Mouse (Mus musculus): ENCODE measurements around the gene Ddx6. TPM values are rescaled to one million over a fixed set of nuclear protein-coding genes. Genes with fewer than 3 reads are reported as not detected.

Ddx6 gene
- polyA plus RNA-seq, 1 experiment from 2014 or later, result 11.9 TPM

- Histone ChIP-seq H3K9me3 (ENCODE audit: control insufficient read depth, low read length) (no peaks in the 10 kb centered on the region), H3K4me1 (ENCODE audit: control insufficient read depth, insufficient read depth, low read length) (no peaks in the 10 kb centered on the region), H3K36me3 (ENCODE audit: control insufficient read depth, insufficient read depth, low read length) (no peaks in the 10 kb centered on the region), H3K27me3 (ENCODE audit: control insufficient read depth, insufficient read depth, low read length) (no peaks in the 10 kb centered on the region), H3K4me3 (ENCODE audit: low read depth, low read length) (no peak overlapping the region), H3K27ac (ENCODE audit: low read depth, low read length) (no peak overlapping the region), H3K4me2 (no peak overlapping the region), H3K9ac (ENCODE audit: low read length) (no peak overlapping the region)
- peak; percentile 65 for DNase-seq (ENCODE audit: low spot score, missing footprints)
- 14% methylated on average over 2 of the region's 2 CpGs for WGBS
- no peak for ATAC-seq (ENCODE audit: low FRiP score)
Measured at GRCm38 (mm10) chr9:44590969-44591368, 13.7 kb upstream of the Ddx6 start.

DNA sequence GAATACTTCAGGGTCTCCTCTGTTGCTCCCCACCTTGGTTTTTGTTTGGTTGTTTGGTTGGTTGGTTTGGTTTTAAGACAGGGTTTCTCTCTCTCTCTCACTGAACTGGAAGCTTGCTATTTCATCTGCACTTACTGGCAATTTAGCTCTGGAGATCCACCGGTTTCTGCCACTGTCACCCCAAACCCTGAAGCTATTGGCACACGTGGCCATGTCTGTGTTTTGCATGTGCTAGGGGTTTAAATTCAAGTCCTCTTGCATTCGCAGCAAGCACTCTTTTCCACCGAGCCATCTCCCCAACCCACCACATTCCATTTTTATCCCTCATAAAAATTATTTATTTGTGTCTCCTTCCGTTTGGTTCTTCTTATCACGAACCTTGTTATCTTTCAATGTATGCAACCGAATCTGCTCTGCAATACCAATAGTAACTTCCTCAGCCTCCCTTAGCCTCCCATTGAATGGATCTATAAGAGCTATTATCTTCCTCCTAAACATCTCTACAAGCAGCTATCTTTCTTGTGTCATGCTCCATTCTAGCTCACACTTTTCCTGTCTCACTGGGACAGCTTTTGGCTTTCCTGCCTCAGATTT is 13.0 kb upstream of the Ddx6 start:
- H3K27ac ChIP-seq (ENCODE audit: low read depth, low read length), result no peak overlapping the region
- no peaks in the 10 kb centered on the region for H3K36me3 ChIP-seq (ENCODE audit: control insufficient read depth, insufficient read depth, low read length)
- ATAC-seq (ENCODE audit: low FRiP score), result no peak
- no peak overlapping the region for H3K4me3 ChIP-seq (ENCODE audit: low read depth, low read length)
- no peak overlapping the region for H3K9ac ChIP-seq (ENCODE audit: low read length)
- H3K27me3 ChIP-seq (ENCODE audit: control insufficient read depth, insufficient read depth, low read length), result no peaks in the 10 kb centered on the region
- no peaks in the 10 kb centered on the region for H3K9me3 ChIP-seq (ENCODE audit: control insufficient read depth, low read length)
- DNase-seq (ENCODE audit: low spot score, missing footprints), result peak; percentile 41
- no peaks in the 10 kb centered on the region for H3K4me1 ChIP-seq (ENCODE audit: control insufficient read depth, insufficient read depth, low read length)
- H3K4me2 ChIP-seq, result no peak overlapping the region
- 80% methylated on average over 7 of the region's 7 CpGs for WGBS

DNA sequence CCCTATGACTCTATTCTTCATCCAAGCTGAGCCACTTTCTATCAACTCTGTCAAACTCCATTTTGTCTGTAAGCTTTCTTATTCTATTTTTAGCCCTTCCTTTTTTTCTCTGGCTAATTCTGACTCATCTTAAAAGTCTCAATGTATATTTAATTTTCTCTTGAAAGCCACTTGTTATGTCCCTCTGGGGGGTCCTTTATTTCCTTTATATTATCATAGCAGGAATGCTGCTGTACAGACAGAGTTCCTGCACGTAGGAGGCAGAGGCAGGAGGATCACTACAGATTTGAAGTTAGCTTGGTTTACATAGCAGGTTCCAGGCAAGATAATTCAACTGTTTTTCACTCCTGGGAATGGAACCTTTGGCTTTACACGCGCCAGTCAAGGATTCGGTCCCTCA is 11.5 kb upstream of the Ddx6 start:
- peaks cover 4% of the 10 kb centered on the region for H3K27me3 ChIP-seq (ENCODE audit: control insufficient read depth, insufficient read depth, low read length)
- H3K4me3 ChIP-seq (ENCODE audit: low read depth, low read length), result no peak overlapping the region
- no peaks in the 10 kb centered on the region for H3K9me3 ChIP-seq (ENCODE audit: control insufficient read depth, low read length)
- no peak for DNase-seq (ENCODE audit: low spot score, missing footprints)
- no peaks in the 10 kb centered on the region for H3K36me3 ChIP-seq (ENCODE audit: control insufficient read depth, insufficient read depth, low read length)
- ATAC-seq (ENCODE audit: low FRiP score), result no peak
- no peak overlapping the region for H3K27ac ChIP-seq (ENCODE audit: low read depth, low read length)
- H3K4me1 ChIP-seq (ENCODE audit: control insufficient read depth, insufficient read depth, low read length), result no peaks in the 10 kb centered on the region
- H3K9ac ChIP-seq (ENCODE audit: low read length), result no peak overlapping the region
- 82% methylated on average over 4 of the region's 4 CpGs for WGBS
- H3K4me2 ChIP-seq, result no peak overlapping the region

DNA sequence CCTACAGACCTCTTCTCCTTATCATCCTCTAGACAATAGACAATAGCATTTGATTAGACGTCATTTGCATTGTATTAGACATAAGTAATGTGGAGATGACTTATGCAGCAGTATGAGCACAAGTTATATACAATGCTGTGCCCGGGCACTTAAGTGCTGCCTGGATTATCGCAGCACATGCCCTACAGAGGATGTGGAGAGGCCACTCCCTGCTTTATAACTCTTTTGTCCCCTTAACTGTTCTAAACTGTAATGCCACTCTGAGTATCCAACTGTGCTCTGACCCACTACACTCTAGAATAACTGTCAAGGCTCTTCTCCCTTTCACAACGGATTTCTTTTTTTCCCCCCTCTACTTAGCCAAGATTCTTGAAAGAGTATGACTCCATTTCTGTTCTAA is 10.8 kb upstream of the Ddx6 start:
- no peak overlapping the region for H3K4me3 ChIP-seq (ENCODE audit: low read depth, low read length)
- no peak overlapping the region for H3K4me2 ChIP-seq
- peaks cover 6% of the 10 kb centered on the region for H3K27me3 ChIP-seq (ENCODE audit: control insufficient read depth, insufficient read depth, low read length)
- DNase-seq (ENCODE audit: low spot score, missing footprints) (no peak), ATAC-seq (ENCODE audit: low FRiP score) (no peak)
- no peaks in the 10 kb centered on the region for H3K36me3 ChIP-seq (ENCODE audit: control insufficient read depth, insufficient read depth, low read length)
- no peak overlapping the region for H3K9ac ChIP-seq (ENCODE audit: low read length)
- 84% methylated on average over 4 of the region's 4 CpGs for WGBS
- no peak overlapping the region for H3K27ac ChIP-seq (ENCODE audit: low read depth, low read length)
- H3K4me1 ChIP-seq (ENCODE audit: control insufficient read depth, insufficient read depth, low read length), result peaks cover 5% of the 10 kb centered on the region
- H3K9me3 ChIP-seq (ENCODE audit: control insufficient read depth, low read length), result no peaks in the 10 kb centered on the region

DNA sequence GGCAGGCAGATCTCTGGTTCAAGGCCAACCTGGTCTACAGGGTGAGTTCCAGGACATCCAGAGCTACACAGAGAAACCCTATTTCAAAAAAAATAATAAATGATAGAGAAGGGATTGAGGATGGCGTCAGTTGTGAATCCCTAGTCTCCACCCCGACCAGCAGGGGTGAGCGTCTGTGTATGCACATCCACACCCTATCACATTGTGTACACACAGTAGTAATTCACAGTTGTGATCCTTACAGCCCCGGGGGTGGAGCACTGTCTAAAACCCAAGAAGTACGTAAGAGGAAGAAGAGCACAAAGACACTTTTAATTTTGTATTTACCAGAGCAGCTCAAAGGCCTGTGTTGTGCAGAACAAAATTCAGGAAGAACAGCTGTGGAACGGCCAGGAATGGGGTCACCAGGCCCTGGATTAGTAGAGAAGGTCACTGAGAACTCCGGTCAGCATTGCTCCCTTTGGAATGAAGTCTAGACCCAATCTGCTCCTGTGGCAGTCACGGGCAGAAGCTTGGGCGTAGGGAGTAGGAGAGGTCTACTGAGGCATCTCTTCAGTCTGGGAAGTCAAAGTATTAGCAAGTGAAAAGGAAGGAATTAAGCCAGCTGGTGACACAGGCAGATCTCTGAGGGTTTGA is 9.7 kb upstream of the Ddx6 start:
- Histone ChIP-seq H3K27me3 (ENCODE audit: control insufficient read depth, insufficient read depth, low read length) (peaks cover 6% of the 10 kb centered on the region), H3K27ac (ENCODE audit: low read depth, low read length) (no peak overlapping the region), H3K4me3 (ENCODE audit: low read depth, low read length) (no peak overlapping the region), H3K9ac (ENCODE audit: low read length) (no peak overlapping the region), H3K36me3 (ENCODE audit: control insufficient read depth, insufficient read depth, low read length) (no peaks in the 10 kb centered on the region), H3K9me3 (ENCODE audit: control insufficient read depth, low read length) (no peaks in the 10 kb centered on the region), H3K4me1 (ENCODE audit: control insufficient read depth, insufficient read depth, low read length) (peaks cover 11% of the 10 kb centered on the region), H3K4me2 (no peak overlapping the region)
- DNase-seq (ENCODE audit: low spot score, missing footprints), result peak; percentile 75
- WGBS, result 78% methylated on average over 9 of the region's 9 CpGs
- no peak for ATAC-seq (ENCODE audit: low FRiP score)

DNA sequence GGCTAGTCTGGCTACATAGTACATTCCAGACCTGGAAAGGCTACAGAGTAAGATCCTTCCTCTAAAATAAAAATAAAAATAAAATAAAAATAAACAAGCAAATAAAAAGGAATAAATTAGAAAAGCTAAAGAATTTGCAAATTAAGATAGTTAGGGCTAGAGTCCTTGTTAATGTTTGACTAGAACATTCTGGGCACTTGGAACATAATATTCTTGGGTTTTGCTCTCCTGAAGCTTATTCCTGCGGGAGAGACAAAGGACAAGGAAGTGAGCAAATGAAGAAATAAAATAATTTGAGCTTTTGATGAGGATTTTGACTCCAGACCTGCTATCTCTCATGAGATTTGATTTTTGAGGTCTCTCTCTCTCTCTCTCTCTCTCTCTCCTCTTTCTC is 9.2 kb upstream of the Ddx6 start:
- WGBS, result 87% methylated on average over 1 of the region's 1 CpGs
- no peaks in the 10 kb centered on the region for H3K9me3 ChIP-seq (ENCODE audit: control insufficient read depth, low read length)
- H3K27me3 ChIP-seq (ENCODE audit: control insufficient read depth, insufficient read depth, low read length), result peaks cover 6% of the 10 kb centered on the region
- ATAC-seq (ENCODE audit: low FRiP score) (no peak), DNase-seq (ENCODE audit: low spot score, missing footprints) (no peak)
- no peak overlapping the region for H3K9ac ChIP-seq (ENCODE audit: low read length)
- no peaks in the 10 kb centered on the region for H3K36me3 ChIP-seq (ENCODE audit: control insufficient read depth, insufficient read depth, low read length)
- peaks cover 11% of the 10 kb centered on the region for H3K4me1 ChIP-seq (ENCODE audit: control insufficient read depth, insufficient read depth, low read length)
- H3K27ac ChIP-seq (ENCODE audit: low read depth, low read length), result no peak overlapping the region
- no peak overlapping the region for H3K4me2 ChIP-seq
- H3K4me3 ChIP-seq (ENCODE audit: low read depth, low read length), result no peak overlapping the region

DNA sequence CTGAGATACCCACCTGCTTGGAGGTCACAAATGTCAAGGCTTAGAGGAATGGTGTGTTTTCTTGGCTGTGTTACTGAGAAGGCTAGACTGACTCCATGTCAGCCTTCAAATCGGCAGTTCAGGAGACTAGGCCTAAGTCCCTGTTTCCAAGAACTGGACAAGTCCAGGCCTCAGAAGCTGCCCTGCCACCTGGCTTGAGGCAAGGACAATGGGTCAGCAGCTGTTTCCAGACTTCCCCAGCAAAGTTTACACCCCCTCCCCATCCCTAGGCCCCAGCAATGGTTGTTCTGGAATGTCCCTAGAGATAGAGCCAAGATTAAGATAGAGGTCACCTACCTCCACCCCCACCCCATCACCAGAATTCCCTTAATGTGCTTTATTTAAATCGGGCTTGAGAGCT is 7.0 kb upstream of the Ddx6 start:
- peak; percentile 85 for DNase-seq (ENCODE audit: low spot score, missing footprints)
- H3K4me3 ChIP-seq (ENCODE audit: low read depth, low read length), result no peak overlapping the region
- H3K4me2 ChIP-seq, result no peak overlapping the region
- H3K27ac ChIP-seq (ENCODE audit: low read depth, low read length), result no peak overlapping the region
- WGBS, result 92% methylated on average over 2 of the region's 2 CpGs
- H3K9ac ChIP-seq (ENCODE audit: low read length), result no peak overlapping the region
- ATAC-seq (ENCODE audit: low FRiP score), result no peak
- H3K4me1 ChIP-seq (ENCODE audit: control insufficient read depth, insufficient read depth, low read length), result peaks cover 12% of the 10 kb centered on the region
- peaks cover 6% of the 10 kb centered on the region for H3K27me3 ChIP-seq (ENCODE audit: control insufficient read depth, insufficient read depth, low read length)
- no peaks in the 10 kb centered on the region for H3K9me3 ChIP-seq (ENCODE audit: control insufficient read depth, low read length)
- H3K36me3 ChIP-seq (ENCODE audit: control insufficient read depth, insufficient read depth, low read length), result no peaks in the 10 kb centered on the region

GRCm38 (mm10) chr9:44598899-44599495 is 5.7 kb upstream of the Ddx6 start:
- H3K4me1 ChIP-seq (ENCODE audit: control insufficient read depth, insufficient read depth, low read length), result peaks cover 16% of the 10 kb centered on the region
- DNase-seq (ENCODE audit: low spot score, missing footprints), result peak; percentile 94
- H3K27me3 ChIP-seq (ENCODE audit: control insufficient read depth, insufficient read depth, low read length), result peaks cover 6% of the 10 kb centered on the region
- peak; percentile 41; the same call in 1 of the 2 replicates for ATAC-seq (ENCODE audit: low FRiP score)
- peak overlapping the region; percentile 43 for H3K9ac ChIP-seq (ENCODE audit: low read length)
- peak overlapping the region; percentile 42 for H3K4me2 ChIP-seq
- H3K36me3 ChIP-seq (ENCODE audit: control insufficient read depth, insufficient read depth, low read length), result no peaks in the 10 kb centered on the region
- no peaks in the 10 kb centered on the region for H3K9me3 ChIP-seq (ENCODE audit: control insufficient read depth, low read length)
- WGBS, result 4% methylated on average over 18 of the region's 18 CpGs
- H3K4me3 ChIP-seq (ENCODE audit: low read depth, low read length), result peak overlapping the region; percentile 6; the same call in 1 of the 2 replicates
- no peak overlapping the region for H3K27ac ChIP-seq (ENCODE audit: low read depth, low read length)

- no peak overlapping the region for H3K4me3 ChIP-seq (ENCODE audit: low read depth, low read length)
- H3K36me3 ChIP-seq (ENCODE audit: control insufficient read depth, insufficient read depth, low read length), result no peaks in the 10 kb centered on the region
- H3K27ac ChIP-seq (ENCODE audit: low read depth, low read length), result no peak overlapping the region
- peak overlapping the region; percentile 42; the same call in 1 of the 2 replicates for H3K4me2 ChIP-seq
- ATAC-seq (ENCODE audit: low FRiP score), result no peak
- H3K9ac ChIP-seq (ENCODE audit: low read length), result no peak overlapping the region
- H3K4me1 ChIP-seq (ENCODE audit: control insufficient read depth, insufficient read depth, low read length), result peaks cover 16% of the 10 kb centered on the region
- WGBS, result 16% methylated on average over 5 of the region's 6 CpGs
- DNase-seq (ENCODE audit: low spot score, missing footprints), result peak; percentile 79
- H3K27me3 ChIP-seq (ENCODE audit: control insufficient read depth, insufficient read depth, low read length), result peaks cover 6% of the 10 kb centered on the region
- no peaks in the 10 kb centered on the region for H3K9me3 ChIP-seq (ENCODE audit: control insufficient read depth, low read length)
Measured at GRCm38 (mm10) chr9:44599616-44600015, 5.1 kb upstream of the Ddx6 start.
